Mouse (Mus musculus) forebrain, embryonic 13.5 days (tissue): ENCODE data around the gene Trim80. TPM values are rescaled to one million over a fixed set of nuclear protein-coding genes. Genes with fewer than 3 reads are reported as not detected.

Experiments
- ATAC-seq: fragments of 200-750 bp; cut with Nextera tagmentation; 2 replicates; pipeline ENCODE4 v1.8.0; 2017
- H3K27ac ChIP-seq: fragments of 300-500 bp; sonication (generic); 2 replicates; pipeline ENCODE4 v1.5.1; 2015; ENCODE audit warnings: inconsistent platforms, mild to moderate bottlenecking, moderate library complexity
- H3K27me3 ChIP-seq: fragments of 300-500 bp; sonication (generic); 2 replicates; pipeline ENCODE4 v1.6.1; 2015; ENCODE audit warnings: mild to moderate bottlenecking, inconsistent platforms
- H3K36me3 ChIP-seq: fragments of 300-500 bp; sonication (generic); 2 replicates; pipeline ENCODE4 v1.6.1; 2015; ENCODE audit warnings: mild to moderate bottlenecking, inconsistent platforms; ENCODE audit not compliant: poor library complexity, severe bottlenecking
- H3K4me1 ChIP-seq: fragments of 300-500 bp; sonication (generic); 2 replicates; pipeline ENCODE4 v1.6.1; 2015; ENCODE audit warnings: inconsistent platforms
- H3K4me2 ChIP-seq: fragments of 300-500 bp; sonication (generic); 2 replicates; pipeline ENCODE4 v1.6.1; 2015; ENCODE audit warnings: inconsistent platforms, mild to moderate bottlenecking, moderate library complexity
- H3K4me3 ChIP-seq: fragments of 300-500 bp; sonication (generic); 2 replicates; pipeline ENCODE4 v1.5.1; 2015; ENCODE audit warnings: mild to moderate bottlenecking, inconsistent platforms
- H3K9ac ChIP-seq: fragments of 300-500 bp; sonication (generic); 2 replicates; pipeline ENCODE4 v1.6.1; 2015; ENCODE audit warnings: mild to moderate bottlenecking, inconsistent platforms
- H3K9me3 ChIP-seq: fragments of 300-500 bp; sonication (generic); replicated peaks from 2 replicates; pipeline ENCODE4 v1.6.1; 2016; ENCODE audit warnings: inconsistent platforms
- WGBS: fragments of 180-500 bp; shearing (Covaris S2); methylation state at CpG from one replicate; pipeline ENCODE4 v1.1.7; 2015; 5-methylcytosine and 5-hydroxymethylcytosine counted together
- polyA plus RNA-seq: library from polyadenylated mRNA; unstranded; fragments of >200 nt; fragmentation: Nextera tagmentation; extraction: Ambion mirVana; gene quantifications from 2 replicates; pipeline ENCODE4 v1.2.1, GENCODE M21; 2015

Gene Trim80
- polyA plus RNA-seq, 1 experiment from 2014 or later = not detected

DNA sequence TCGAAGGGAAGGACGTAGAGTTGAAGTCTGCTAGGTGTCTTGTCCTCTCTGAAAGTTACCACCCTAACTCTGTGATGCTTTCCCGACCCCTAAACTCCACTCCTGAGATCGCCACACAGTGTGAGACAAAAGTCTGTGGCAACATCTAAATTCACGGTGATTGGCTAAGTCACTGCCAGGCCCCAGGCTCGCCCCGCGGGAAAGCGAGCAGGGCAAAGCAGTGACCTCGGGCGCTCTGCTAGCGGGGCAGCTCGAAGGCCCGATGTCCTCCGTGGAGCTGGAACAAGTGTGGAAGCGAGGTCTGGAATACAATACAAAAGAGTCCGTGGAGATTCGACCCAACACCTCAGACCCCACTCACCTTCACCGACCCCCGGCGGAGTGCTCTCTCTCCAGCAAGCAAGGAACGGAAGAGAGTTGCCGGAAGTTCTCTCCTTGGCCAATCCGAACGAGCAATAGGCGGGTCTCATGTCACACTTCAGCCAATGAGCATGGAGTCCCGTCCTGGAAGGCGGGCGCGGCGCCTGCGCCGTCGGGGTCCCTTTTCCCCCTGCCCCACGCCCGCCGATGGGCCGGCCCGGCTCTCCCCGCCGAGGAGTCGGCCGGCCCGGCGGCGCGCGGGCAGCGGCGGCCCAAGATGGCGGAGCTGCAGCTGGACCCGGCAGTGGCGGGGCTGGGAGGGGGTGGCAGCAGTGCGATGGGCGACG is 20.7 kb upstream of the Trim80 start, which contains the start of the genes Atp5h and Kctd2:
Gene Atp5h (minus strand): TSS at position 432 of the 707 bp plus-strand sequence.
Gene Kctd2 (plus strand): TSS at position 598 of the 707 bp plus-strand sequence.
- Histone ChIP-seq H3K27ac (peak within 1 kb of the TSS; percentile 80), H3K4me2 (peak within 1 kb of the TSS; percentile 92), H3K4me3 (peak within 1 kb of the TSS; percentile 94), H3K27me3 (no peaks in the 10 kb centered on the region), H3K4me1 (peaks cover 33% of the 10 kb centered on the region), H3K9ac (peak within 1 kb of the TSS; percentile 96), H3K9me3 (no peaks in the 10 kb centered on the region), H3K36me3 (peaks cover 55% of the 10 kb centered on the region)
- peak; percentile 99 for ATAC-seq
- 1% methylated on average over 36 of the region's 56 CpGs for WGBS

GRCm38 (mm10) chr11:115420336-115421190 is 19.8 kb upstream of the Trim80 start:
- WGBS = 2% methylated on average over 45 of the region's 45 CpGs
- Histone ChIP-seq H3K4me1 (peaks cover 33% of the 10 kb centered on the region), H3K4me2 (peak overlapping the region; percentile 92), H3K36me3 (peaks cover 56% of the 10 kb centered on the region), H3K9ac (peak overlapping the region; percentile 96), H3K9me3 (no peaks in the 10 kb centered on the region), H3K4me3 (peak overlapping the region; percentile 94), H3K27ac (peak overlapping the region; percentile 80), H3K27me3 (no peaks in the 10 kb centered on the region)
- peak; percentile 63 for ATAC-seq

DNA sequence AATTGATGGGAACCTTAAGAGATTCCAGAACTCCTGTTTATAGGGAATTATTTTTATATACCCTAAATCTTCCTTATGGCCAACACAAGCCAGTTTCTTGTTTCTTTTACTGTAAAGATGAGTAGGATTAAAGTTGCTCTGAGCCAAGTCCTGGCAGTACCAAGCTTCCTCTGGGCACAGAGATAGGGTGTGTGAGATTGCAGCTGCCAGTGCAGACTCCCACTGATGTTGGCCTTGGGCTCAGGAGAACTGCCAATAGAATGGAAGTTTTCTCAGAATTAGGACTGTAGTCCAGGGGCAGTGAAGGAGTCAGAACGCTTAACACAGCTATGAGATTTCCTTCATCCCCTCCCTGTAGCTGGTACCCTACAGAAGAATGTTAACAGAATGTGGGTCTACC is 19.0 kb upstream of the Trim80 start:
- 61% methylated on average over 1 of the region's 1 CpGs for WGBS
- Histone ChIP-seq H3K9ac (peak overlapping the region; percentile 37), H3K4me3 (peak overlapping the region; percentile 94), H3K27ac (no peak overlapping the region), H3K36me3 (peaks cover 56% of the 10 kb centered on the region), H3K9me3 (no peaks in the 10 kb centered on the region), H3K27me3 (no peaks in the 10 kb centered on the region), H3K4me2 (peak overlapping the region; percentile 92), H3K4me1 (peaks cover 33% of the 10 kb centered on the region)
- no peak for ATAC-seq

DNA sequence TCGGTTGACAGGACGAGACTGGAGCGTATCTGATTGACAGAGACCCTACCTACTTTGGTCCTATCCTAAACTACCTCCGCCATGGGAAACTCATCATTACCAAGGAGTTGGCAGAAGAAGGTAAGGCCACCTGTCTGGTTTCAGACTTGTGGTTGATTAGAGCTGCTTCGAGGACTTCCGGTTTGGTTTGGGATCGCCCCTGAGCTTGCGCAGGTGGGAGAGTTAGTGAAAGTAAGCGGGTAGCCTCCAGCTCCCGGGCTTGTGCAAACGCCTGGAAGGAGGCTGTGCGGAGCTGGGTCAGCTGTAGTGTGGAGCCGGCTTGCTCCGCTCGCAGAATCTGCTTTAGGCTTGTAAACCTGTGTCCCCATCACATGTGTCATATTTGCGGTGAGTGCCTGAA is 18.4 kb upstream of the Trim80 start:
- Histone ChIP-seq H3K27ac (no peak overlapping the region), H3K9ac (no peak overlapping the region), H3K27me3 (no peaks in the 10 kb centered on the region), H3K4me1 (peaks cover 33% of the 10 kb centered on the region), H3K4me2 (no peak overlapping the region), H3K36me3 (peaks cover 56% of the 10 kb centered on the region), H3K9me3 (no peaks in the 10 kb centered on the region), H3K4me3 (no peak overlapping the region)
- WGBS = 93% methylated on average over 16 of the region's 16 CpGs
- no peak for ATAC-seq

DNA sequence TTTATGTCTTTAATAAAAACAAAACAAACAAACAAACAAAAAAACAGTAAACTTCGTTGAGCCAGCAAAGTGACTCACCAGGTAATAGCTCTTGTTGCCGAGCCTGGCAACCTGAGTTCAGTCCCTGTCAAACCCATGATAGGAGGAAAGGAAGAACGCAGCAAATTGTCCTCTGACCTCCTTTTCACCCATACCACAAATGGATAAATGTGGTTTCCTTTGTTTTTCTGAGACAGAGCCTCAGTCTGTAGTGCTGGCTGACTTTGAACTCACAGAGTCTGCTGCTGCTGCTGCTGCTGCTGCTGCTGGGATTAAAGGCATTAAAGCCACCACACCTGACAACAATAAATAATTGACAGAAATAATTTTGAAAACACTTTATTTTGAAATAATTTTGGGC is 17.3 kb upstream of the Trim80 start:
- no peak overlapping the region for H3K4me3 ChIP-seq
- H3K9me3 ChIP-seq = no peaks in the 10 kb centered on the region
- no peak overlapping the region for H3K4me2 ChIP-seq
- WGBS = 95% methylated on average over 3 of the region's 3 CpGs
- H3K9ac ChIP-seq = no peak overlapping the region
- peaks cover 39% of the 10 kb centered on the region for H3K4me1 ChIP-seq
- H3K27ac ChIP-seq = no peak overlapping the region
- no peaks in the 10 kb centered on the region for H3K27me3 ChIP-seq
- no peak for ATAC-seq
- H3K36me3 ChIP-seq = peaks cover 53% of the 10 kb centered on the region

GRCm38 (mm10) chr11:115424666-115425065 is 15.7 kb upstream of the Trim80 start:
- Histone ChIP-seq H3K36me3 (peaks cover 64% of the 10 kb centered on the region), H3K4me2 (no peak overlapping the region), H3K4me1 (peaks cover 26% of the 10 kb centered on the region), H3K9me3 (no peaks in the 10 kb centered on the region), H3K27ac (no peak overlapping the region), H3K27me3 (no peaks in the 10 kb centered on the region), H3K9ac (no peak overlapping the region), H3K4me3 (no peak overlapping the region)
- ATAC-seq = no peak
- 88% methylated on average over 7 of the region's 7 CpGs for WGBS

- WGBS = 92% methylated on average over 6 of the region's 6 CpGs
- no peaks in the 10 kb centered on the region for H3K27me3 ChIP-seq
- no peak overlapping the region for H3K4me2 ChIP-seq
- no peak for ATAC-seq
- no peak overlapping the region for H3K9ac ChIP-seq
- H3K27ac ChIP-seq = no peak overlapping the region
- H3K4me1 ChIP-seq = peaks cover 24% of the 10 kb centered on the region
- no peak overlapping the region for H3K4me3 ChIP-seq
- H3K36me3 ChIP-seq = peaks cover 75% of the 10 kb centered on the region
- no peaks in the 10 kb centered on the region for H3K9me3 ChIP-seq
These were observed 14.7 kb upstream of the Trim80 start for GRCm38 (mm10) chr11:115425671-115426070.

- H3K27me3 ChIP-seq = no peaks in the 10 kb centered on the region
- peak overlapping the region; percentile 27 for H3K4me2 ChIP-seq
- peaks cover 8% of the 10 kb centered on the region; the same call in 1 of the 2 replicates for H3K4me1 ChIP-seq
- H3K4me3 ChIP-seq = no peak overlapping the region
- H3K36me3 ChIP-seq = peaks cover 89% of the 10 kb centered on the region
- peak overlapping the region; percentile 49 for H3K27ac ChIP-seq
- H3K9me3 ChIP-seq = no peaks in the 10 kb centered on the region
- no peak overlapping the region for H3K9ac ChIP-seq
- WGBS = 32% methylated on average over 20 of the region's 20 CpGs
- ATAC-seq = peak; percentile 82
These were observed 12.6 kb upstream of the Trim80 start for GRCm38 (mm10) chr11:115427482-115428331.

DNA sequence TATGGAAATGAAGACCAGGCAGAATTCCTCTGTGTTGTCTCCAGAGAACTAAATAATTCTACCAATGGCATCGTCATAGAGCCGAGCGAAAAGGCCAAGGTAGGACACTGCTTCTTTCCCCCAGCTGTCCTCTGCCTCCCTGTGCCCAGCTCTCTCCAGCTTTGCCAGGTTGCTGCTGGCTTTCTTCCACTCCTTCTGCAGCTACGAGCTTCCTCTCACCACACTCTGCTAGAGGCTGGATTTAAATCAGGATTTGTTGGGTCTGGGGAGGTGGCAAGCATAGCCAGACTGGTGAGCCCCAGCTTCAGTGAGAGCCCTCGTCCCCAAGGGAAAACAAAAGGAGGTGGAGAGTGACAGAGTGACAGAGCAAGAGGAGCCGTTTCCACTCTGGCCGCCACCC is 11.0 kb upstream of the Trim80 start:
- 85% methylated on average over 7 of the region's 7 CpGs for WGBS
- Histone ChIP-seq H3K4me3 (no peak overlapping the region), H3K4me1 (peaks cover 8% of the 10 kb centered on the region; the same call in 1 of the 2 replicates), H3K36me3 (peaks cover 84% of the 10 kb centered on the region), H3K27me3 (no peaks in the 10 kb centered on the region), H3K9me3 (no peaks in the 10 kb centered on the region), H3K9ac (no peak overlapping the region), H3K4me2 (no peak overlapping the region), H3K27ac (no peak overlapping the region)
- no peak for ATAC-seq

DNA sequence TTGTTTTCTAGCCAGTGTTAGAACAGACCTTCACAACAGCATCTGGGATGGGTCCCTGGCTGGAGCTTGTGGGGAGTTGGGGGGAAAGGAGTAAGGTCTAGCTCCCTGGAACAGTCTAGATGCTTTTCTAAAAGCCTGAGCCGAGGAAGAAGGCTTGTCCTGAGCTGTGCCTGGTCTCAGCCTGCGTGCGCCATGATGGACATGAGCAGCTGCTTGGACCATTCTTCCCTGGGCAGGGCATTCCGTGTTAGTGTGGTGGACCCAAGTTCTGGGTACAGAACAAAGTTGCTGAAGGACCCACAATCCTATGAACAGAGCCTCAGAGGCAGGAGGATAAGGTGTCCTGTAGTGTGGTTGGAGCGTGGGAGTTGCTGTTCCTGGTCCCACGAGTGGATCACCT is 9.8 kb upstream of the Trim80 start:
- Histone ChIP-seq H3K36me3 (peaks cover 72% of the 10 kb centered on the region), H3K4me2 (no peak overlapping the region), H3K9ac (no peak overlapping the region), H3K27ac (no peak overlapping the region), H3K9me3 (no peaks in the 10 kb centered on the region), H3K4me1 (peaks cover 12% of the 10 kb centered on the region), H3K27me3 (0 out of 2 replicates have a peak, but pooled peaks cover 4% of the 10 kb centered on the region), H3K4me3 (no peak overlapping the region)
- 96% methylated on average over 6 of the region's 6 CpGs for WGBS
- ATAC-seq = no peak

DNA sequence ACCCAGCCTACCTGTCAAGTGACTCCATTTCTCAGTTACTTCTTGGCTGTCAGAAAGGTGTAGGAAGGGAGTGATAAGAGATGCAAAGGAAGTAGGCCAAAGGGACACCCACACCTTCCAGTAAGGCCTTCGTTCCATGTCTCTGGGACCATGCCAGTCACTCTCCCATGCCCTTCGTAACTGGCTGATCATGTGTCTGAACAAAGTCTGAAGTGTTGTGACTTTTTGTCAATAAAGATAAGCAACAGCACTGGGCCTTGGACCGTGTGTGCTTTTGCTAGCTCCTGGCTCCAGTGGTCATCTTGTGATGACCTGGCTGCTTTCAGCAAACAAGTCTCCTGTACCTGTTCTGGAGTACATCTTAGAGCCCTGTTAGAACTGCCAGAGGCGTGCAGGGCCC is 7.5 kb upstream of the Trim80 start:
- Histone ChIP-seq H3K36me3 (peaks cover 50% of the 10 kb centered on the region), H3K4me1 (peaks cover 15% of the 10 kb centered on the region), H3K4me2 (no peak overlapping the region), H3K27me3 (0 out of 2 replicates have a peak, but pooled peaks cover 7% of the 10 kb centered on the region), H3K27ac (no peak overlapping the region), H3K4me3 (no peak overlapping the region), H3K9ac (no peak overlapping the region; the same call in 1 of the 2 replicates), H3K9me3 (no peaks in the 10 kb centered on the region)
- WGBS = 83% methylated on average over 4 of the region's 4 CpGs
- ATAC-seq = no peak
